Mouse (Mus musculus): ENCODE data around the gene Spint1. TPM values are rescaled to one million over a fixed set of nuclear protein-coding genes. Genes with fewer than 3 reads are reported as not detected.

Spint1 gene
- polyA plus RNA-seq, 1 experiment = 86.7 TPM

DNA sequence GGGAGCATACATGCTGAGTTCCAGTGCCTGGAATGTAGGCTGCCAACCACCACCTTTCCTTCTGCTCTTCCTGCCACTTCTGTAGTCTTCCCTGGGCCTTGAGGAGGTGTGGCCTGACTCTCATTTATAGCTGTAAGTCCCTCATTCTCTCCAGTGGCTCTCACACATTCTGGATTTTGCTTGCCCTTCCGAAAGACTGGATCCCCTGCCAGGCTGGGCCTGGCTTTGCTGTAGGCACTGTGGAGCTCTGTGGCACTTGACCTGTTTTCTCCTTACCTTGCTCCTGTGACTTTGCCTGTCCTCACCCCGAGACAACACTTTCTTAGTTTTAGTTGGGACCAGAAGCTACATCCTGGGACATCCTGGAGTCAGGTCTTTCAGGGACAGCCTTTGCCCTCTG is 61.7 kb downstream of the Spint1 start:
- Histone ChIP-seq H3K4me3 (ENCODE audit: insufficient read depth, low read depth, low read length) (no peak overlapping the region), H3K27me3 (replicated peaks; ENCODE audit: control insufficient read depth, insufficient read depth, low read length) (no peaks in the 10 kb centered on the region), H3K27ac (ENCODE audit: insufficient read depth, low read depth, low read length) (no peak overlapping the region), H3K36me3 (ENCODE audit: control insufficient read depth, insufficient read depth, low read length) (no peaks in the 10 kb centered on the region; the same call in none of the 2 replicates), H3K4me1 (ENCODE audit: control insufficient read depth, insufficient read depth, low read length) (peaks cover 7% of the 10 kb centered on the region; the same call in 1 of the 2 replicates)
- no peak for TF ChIP-seq POLR2A (IDR thresholded peaks at IDR 0.05; ENCODE audit: low read depth, low read length)
- no peak for TF ChIP-seq CTCF (conservative IDR thresholded peaks at IDR 0.05; ENCODE audit: insufficient read depth, insufficient read length, low read depth, low read length)
- WGBS = 66% methylated on average over 2 of the region's 2 CpGs
- no peak for DNase-seq

Other genes starting within 250 kb of the Spint1 start
- 9.5 and 11.9 TPM in 2 replicates for gene Ccdc32, start 208.0 kb upstream of the Spint1 start, polyA plus RNA-seq (2012; rRNA removed)
- gene Rpusd2, start 202.6 kb upstream of the Spint1 start, polyA plus RNA-seq (2012; rRNA removed) = 3.6 and 4.0 TPM in 2 replicates
- 0.03 and 0.05 TPM in 2 replicates for gene Knl1, start 190.2 kb upstream of the Spint1 start, polyA plus RNA-seq (2012; rRNA removed)
- gene Rad51, start 124.6 kb upstream of the Spint1 start, polyA plus RNA-seq (2012; rRNA removed) = 0.99 and 1.2 TPM in 2 replicates
- 23.6 and 25.9 TPM in 2 replicates for gene Rmdn3, start 80.3 kb upstream of the Spint1 start, polyA plus RNA-seq (2012; rRNA removed)
- 124 and 144 TPM in 2 replicates for gene Gchfr, start 69.6 kb upstream of the Spint1 start, polyA plus RNA-seq (2012; rRNA removed)
- 0.05 and 0.15 TPM in 2 replicates for gene Gm14137, start 62.9 kb upstream of the Spint1 start, polyA plus RNA-seq (2012; rRNA removed)
- gene Zfyve19, start 28.7 kb upstream of the Spint1 start, polyA plus RNA-seq (2012; rRNA removed) = 39.1 and 43.2 TPM in 2 replicates
- 3.4 and 4.6 TPM in 2 replicates for gene Dnajc17, start 28.6 kb upstream of the Spint1 start, polyA plus RNA-seq (2012; rRNA removed)
- gene Ppp1r14d, start 7.5 kb upstream of the Spint1 start, polyA plus RNA-seq (2012; rRNA removed) = 1.6 and 1.9 TPM in 2 replicates
- gene Rhov, start 33.9 kb downstream of the Spint1 start, polyA plus RNA-seq (2012; rRNA removed) = 5.9 and 7.8 TPM in 2 replicates
- 24.0 and 27.4 TPM in 2 replicates for gene Vps18, start 51.4 kb downstream of the Spint1 start, polyA plus RNA-seq (2012; rRNA removed)
- 14.6 and 15.9 TPM in 2 replicates for gene Dll4, start 88.4 kb downstream of the Spint1 start, polyA plus RNA-seq (2012; rRNA removed)
- 2.0 and 2.2 TPM in 2 replicates for gene Chac1, start 113.9 kb downstream of the Spint1 start, polyA plus RNA-seq (2012; rRNA removed)
- gene Ino80, start 240.3 kb downstream of the Spint1 start, polyA plus RNA-seq (2012; rRNA removed) = 6.5 and 6.7 TPM in 2 replicates